Mouse (Mus musculus): ENCODE data around the gene Grm5.

Grm5 gene

DNA sequence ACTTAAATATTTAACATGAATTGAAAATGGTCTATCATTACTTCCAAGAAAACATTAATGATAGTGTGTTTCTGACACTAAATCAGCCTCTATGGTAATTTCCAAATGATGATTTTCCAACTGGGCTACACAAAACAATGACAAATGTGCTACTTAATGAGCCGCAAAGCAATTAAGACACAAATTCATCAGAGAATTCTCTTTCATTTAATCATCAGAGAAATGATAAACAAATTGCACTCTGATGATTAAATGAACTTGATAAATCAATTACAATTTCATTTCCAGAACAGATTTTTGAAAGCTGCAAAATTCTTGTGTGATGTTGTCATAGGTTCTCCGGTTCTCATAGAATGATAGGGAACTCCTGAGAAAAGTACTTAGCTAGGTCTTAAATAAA is 577.6 kb downstream of the Grm5 start:
- CTCF ChIA-PET = no interaction called here
